ENCODE assay signal across 9 mouse cellular contexts in genomic region chr1:90967583-90967982, GRCm38 (mm10). TPM values are rescaled to one million over a fixed set of nuclear protein-coding genes. Genes with fewer than 3 reads are reported as not detected.
DNase-seq lines count a peak whose midpoint lies in the region; ATAC-seq lines count a peak whose summit lies in the region.
"Had no signal": no experiment of that assay in that cellular context is flagged by ENCODE, and none has a peak within 500 bp of the region (broad histone marks: within the 10 kb centered on the region; RNA-seq: fewer than 3 reads in every experiment).

No protein-coding gene starts in this region.

- peak; percentile 74 for ATAC-seq in forebrain, embryonic 13.5 days

- no peak overlapping the region for H3K4me2 ChIP-seq in forebrain, embryonic 13.5 days
- H3K4me2 ChIP-seq: midbrain, embryonic 12.5 days had no signal

- no peak overlapping the region for H3K27ac ChIP-seq in forebrain, embryonic 13.5 days
- no peak overlapping the region for H3K27ac ChIP-seq in forebrain, embryonic 10.5 days
- H3K27ac ChIP-seq: midbrain, embryonic 12.5 days had no signal

- H3K9ac ChIP-seq in forebrain, embryonic 13.5 days: no peak overlapping the region
- H3K9ac ChIP-seq: midbrain, embryonic 12.5 days had no signal

- peaks cover 19% of the 10 kb centered on the region for H3K4me1 ChIP-seq in forebrain, embryonic 13.5 days
- H3K4me1 ChIP-seq in forebrain, embryonic 10.5 days: peaks cover 22% of the 10 kb centered on the region

- no peak overlapping the region for H3K4me3 ChIP-seq in forebrain, embryonic 13.5 days
- no peak overlapping the region for H3K4me3 ChIP-seq in forebrain, embryonic 10.5 days
- H3K4me3 ChIP-seq: midbrain, embryonic 12.5 days had no signal

- no peak for DNase-seq in forebrain, embryonic 10.5 days (ENCODE audit: extremely low spot score, low spot score)
- DNase-seq in 3T3-L1 (ENCODE audit: low read depth, low spot score): peak; percentile 18
- DNase-seq in heart, adult 9 months (ENCODE audit: low spot score in 2 of 2): peak; percentile 70
- DNase-seq in kidney, postnatal 14 days: peak; percentile 76
- DNase-seq in frontal cortex, adult 2 months (ENCODE audit: extremely low spot score in 1 of 2, low spot score in 1 of 2): no peak
- no peak for DNase-seq in left cerebral cortex, adult 8-10 months (ENCODE audit: low spot score in 2 of 2)
- DNase-seq in T-cell, adult 2 months (ENCODE audit: low spot score): no peak

- no peaks in the 10 kb centered on the region for H3K27me3 ChIP-seq in forebrain, embryonic 13.5 days
- peaks cover 20% of the 10 kb centered on the region for H3K27me3 ChIP-seq in forebrain, embryonic 10.5 days (ENCODE audit: poor library complexity, severe bottlenecking)

- 45% methylated on average over 7 of the region's 7 CpGs for WGBS in forebrain, embryonic 13.5 days
- 87% methylated on average over 7 of the region's 7 CpGs for WGBS in forebrain, embryonic 10.5 days

- H3K36me3 ChIP-seq in forebrain, embryonic 13.5 days (ENCODE audit: poor library complexity, severe bottlenecking): no peaks in the 10 kb centered on the region
- H3K36me3 ChIP-seq in forebrain, embryonic 10.5 days (replicated peaks): no peaks in the 10 kb centered on the region
- H3K36me3 ChIP-seq: midbrain, embryonic 12.5 days had no signal

- H3K9me3 ChIP-seq in forebrain, embryonic 13.5 days (replicated peaks): no peaks in the 10 kb centered on the region
- no peaks in the 10 kb centered on the region for H3K9me3 ChIP-seq in forebrain, embryonic 10.5 days
- H3K9me3 ChIP-seq: midbrain, embryonic 12.5 days had no signal

RNA-seq across cellular contexts. Expression of gene Rab17, which starts 1.9 kb away (rescaled TPM):
- polyA plus RNA-seq in forebrain, embryonic 13.5 days (2015; fragmentation: Nextera tagmentation; extraction: Ambion mirVana): not detected in 2 replicates
- polyA plus RNA-seq in forebrain, embryonic 10.5 days (2016; fragmentation: Nextera tagmentation; extraction: Ambion mirVana): 0.10 and 0.22 TPM in 2 replicates
- polyA plus RNA-seq in frontal cortex, adult 2 months (2012; rRNA removed): 0.06 and 0.21 TPM in 2 replicates
- total RNA-seq in left cerebral cortex, adult 8-10 months (2022): under 1 TPM in 1 of 4 experiments, not detected in 3; 0.59 TPM
- polyA plus RNA-seq: midbrain, embryonic 12.5 days had no signal

RNA-seq across cellular contexts. Expression of gene Prlh, which starts 14.7 kb away (rescaled TPM):
- not detected in 2 replicates for polyA plus RNA-seq in forebrain, embryonic 13.5 days (2015; fragmentation: Nextera tagmentation; extraction: Ambion mirVana)
- not detected in 2 replicates for polyA plus RNA-seq in forebrain, embryonic 10.5 days (2016; fragmentation: Nextera tagmentation; extraction: Ambion mirVana)
- polyA plus RNA-seq in frontal cortex, adult 2 months (2012; rRNA removed): not detected in 2 replicates
- total RNA-seq in left cerebral cortex, adult 8-10 months (2022): not detected
- polyA plus RNA-seq: midbrain, embryonic 12.5 days had no signal

RNA-seq across cellular contexts. Expression of gene Lrrfip1, which starts 31.0 kb away (rescaled TPM):
- 21.6 and 22.1 TPM in 2 replicates for polyA plus RNA-seq in forebrain, embryonic 13.5 days (2015; fragmentation: Nextera tagmentation; extraction: Ambion mirVana)
- polyA plus RNA-seq in forebrain, embryonic 10.5 days (2016; fragmentation: Nextera tagmentation; extraction: Ambion mirVana): 25.1 and 26.4 TPM in 2 replicates
- 76.0 and 85.8 TPM in 2 replicates for polyA plus RNA-seq in frontal cortex, adult 2 months (2012; rRNA removed)
- total RNA-seq in left cerebral cortex, adult 8-10 months (2022): 10 to 100 TPM; 56.4 to 65.5 (median 60.6) TPM

RNA-seq across cellular contexts. Expression of gene Mlph, which starts 52.7 kb away (rescaled TPM):
- polyA plus RNA-seq in forebrain, embryonic 13.5 days (2015; fragmentation: Nextera tagmentation; extraction: Ambion mirVana): 0.04 and 0.09 TPM in 2 replicates
- 0.06 and 0.17 TPM in 2 replicates for polyA plus RNA-seq in forebrain, embryonic 10.5 days (2016; fragmentation: Nextera tagmentation; extraction: Ambion mirVana)
- 0.69 and 1.2 TPM in 2 replicates for polyA plus RNA-seq in frontal cortex, adult 2 months (2012; rRNA removed)
- 1 to 10 TPM; 1.8 to 4.0 (median 2.7) TPM for total RNA-seq in left cerebral cortex, adult 8-10 months (2022)

Comparison
In these comparisons a context has a peak if more than half of its experiments do, and no peak if none do; other contexts are left out.
1. DNase-seq: peak in 3T3-L1 (single experiment), heart, adult 9 months (2 of 2) and kidney, postnatal 14 days (single experiment); none in forebrain, embryonic 10.5 days (single experiment), frontal cortex, adult 2 months (0 of 2), left cerebral cortex, adult 8-10 months (0 of 2) and T-cell, adult 2 months (single experiment).